Mouse (Mus musculus) neutrophil, adult 5-6 weeks (primary cell): ENCODE data around the gene Def6. TPM values are rescaled to one million over a fixed set of nuclear protein-coding genes. Genes with fewer than 3 reads are reported as not detected.
A peak's percentile ranks its signal among the peaks of the same experiment; 100 is the strongest.

Experiments used
- ATAC-seq: fragments of 151-379, 151-347 bp; 2 replicates; pipeline ENCODE4 v1.8.0; 2017; ENCODE audit warnings: mild to moderate bottlenecking, moderate TSS enrichment; ENCODE audit not compliant: insufficient number of reproducible peaks, poor library complexity, low FRiP score, severe bottlenecking; ENCODE audit errors: extremely low read depth
- total RNA-seq: library from RNA; stranded (forward); fragments of 200-1000 nt; gene quantifications from 2 replicates; pipeline ENCODE4 v1.2.3, GENCODE M21; 2017

Def6 gene
- total RNA-seq, 1 experiment from 2014 or later, result 110 TPM

GRCm38 (mm10) chr17:28233091-28233731 is 25.6 kb downstream of the Def6 start:
- ATAC-seq, result peak; percentile 33; the same call in 1 of the 2 replicates

GRCm38 (mm10) chr17:28234641-28235040 is 27.1 kb downstream of the Def6 start:
- ATAC-seq, result no peak

GRCm38 (mm10) chr17:28235982-28236635 is 28.5 kb downstream of the Def6 start:
- no peak for ATAC-seq

DNA sequence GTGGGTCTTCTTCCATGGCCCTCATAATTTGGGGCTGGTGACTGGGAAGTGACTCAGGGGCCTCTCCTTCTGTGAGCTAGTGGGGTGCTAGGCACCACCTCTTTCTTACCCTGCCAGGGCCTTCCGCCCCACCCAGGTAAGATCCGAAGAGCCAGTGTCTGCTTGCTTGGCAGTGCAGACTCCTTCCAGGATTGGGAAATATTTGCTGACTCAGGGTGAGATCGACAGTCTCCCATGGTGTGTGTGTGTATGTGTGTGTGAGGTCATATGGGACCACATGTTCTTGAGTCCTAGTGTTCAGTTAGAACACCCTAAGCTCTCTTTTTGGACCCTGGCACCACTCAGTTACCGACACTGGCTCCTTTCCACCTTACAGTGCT is 29.0 kb downstream of the Def6 start:
- no peak for ATAC-seq

DNA sequence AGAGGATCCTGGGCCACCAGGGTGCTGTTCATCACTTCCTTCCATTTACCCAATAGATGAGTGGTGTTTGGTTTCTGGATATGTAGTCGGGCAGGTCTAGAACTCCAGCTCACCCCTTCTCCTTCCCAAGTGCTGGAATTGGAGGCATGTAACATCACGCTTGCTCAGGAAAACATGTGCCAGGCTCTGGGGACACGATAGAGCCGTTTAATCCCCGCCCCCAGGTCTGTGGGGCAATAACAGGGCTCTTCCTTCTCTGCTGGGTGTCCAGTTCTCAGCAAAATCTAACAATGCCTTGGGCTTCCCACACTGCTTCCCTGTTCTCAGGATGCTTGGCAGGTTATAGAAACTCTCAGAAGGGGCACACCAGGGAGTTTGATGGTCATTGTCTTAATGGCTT is 29.8 kb downstream of the Def6 start:
- no peak for ATAC-seq

DNA sequence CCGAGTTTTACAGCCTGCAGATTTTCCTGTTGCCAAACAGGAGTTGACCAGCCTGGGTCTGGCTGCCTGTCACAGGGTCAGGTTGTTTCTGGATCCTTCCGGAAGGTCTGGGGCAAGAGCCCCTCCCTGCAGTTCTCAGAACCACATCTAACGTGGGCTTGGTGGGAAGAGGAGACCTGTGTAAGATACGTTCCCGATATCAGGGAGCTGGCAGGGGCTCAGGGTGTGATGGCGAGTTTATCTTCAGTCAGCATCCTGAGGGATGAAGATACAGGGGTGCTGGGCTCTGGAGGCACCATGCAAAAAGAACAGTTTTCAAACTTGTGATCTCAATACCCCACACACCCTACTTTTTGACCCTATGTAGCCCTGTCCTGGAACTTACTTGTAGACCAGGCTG is 30.3 kb downstream of the Def6 start:
- no peak for ATAC-seq

GRCm38 (mm10) chr17:28240846-28241245 is 33.3 kb downstream of the Def6 start:
- ATAC-seq, result no peak

- no peak for ATAC-seq
Measured at GRCm38 (mm10) chr17:28242296-28242695, 34.7 kb downstream of the Def6 start.

- no peak for ATAC-seq
Measured at GRCm38 (mm10) chr17:28244214-28244613, 36.6 kb downstream of the Def6 start.

GRCm38 (mm10) chr17:28244714-28245113 is 37.1 kb downstream of the Def6 start:
- no peak for ATAC-seq

- peak; percentile 20; the same call in 1 of the 2 replicates for ATAC-seq
Measured at GRCm38 (mm10) chr17:28246640-28247039, 39.1 kb downstream of the Def6 start.

- peak; percentile 43; the same call in 1 of the 2 replicates for ATAC-seq
Measured at GRCm38 (mm10) chr17:28247613-28248012, 40.0 kb downstream of the Def6 start.

- no peak for ATAC-seq
Measured at GRCm38 (mm10) chr17:28249062-28249461, 41.5 kb downstream of the Def6 start.

GRCm38 (mm10) chr17:28251579-28252280 is 44.2 kb downstream of the Def6 start:
- no peak for ATAC-seq

DNA sequence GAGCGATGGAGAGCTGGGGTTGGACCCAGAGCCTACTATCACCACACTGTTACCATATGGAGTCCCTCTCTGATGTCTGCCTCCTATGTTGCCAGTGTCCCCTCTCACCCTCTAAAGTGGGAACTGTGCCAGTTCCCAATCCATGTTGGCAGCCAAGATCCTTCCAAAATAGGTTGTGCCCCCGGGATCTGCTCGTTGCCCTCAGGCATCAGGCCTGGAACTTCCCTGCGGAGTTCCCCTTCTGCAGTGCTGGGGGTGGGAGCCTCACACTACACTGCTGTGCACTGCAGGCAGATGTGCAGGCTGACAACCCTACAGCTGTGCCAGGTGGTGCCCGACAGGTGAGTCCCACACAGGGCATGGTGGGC is 44.7 kb downstream of the Def6 start:
- no peak for ATAC-seq

DNA sequence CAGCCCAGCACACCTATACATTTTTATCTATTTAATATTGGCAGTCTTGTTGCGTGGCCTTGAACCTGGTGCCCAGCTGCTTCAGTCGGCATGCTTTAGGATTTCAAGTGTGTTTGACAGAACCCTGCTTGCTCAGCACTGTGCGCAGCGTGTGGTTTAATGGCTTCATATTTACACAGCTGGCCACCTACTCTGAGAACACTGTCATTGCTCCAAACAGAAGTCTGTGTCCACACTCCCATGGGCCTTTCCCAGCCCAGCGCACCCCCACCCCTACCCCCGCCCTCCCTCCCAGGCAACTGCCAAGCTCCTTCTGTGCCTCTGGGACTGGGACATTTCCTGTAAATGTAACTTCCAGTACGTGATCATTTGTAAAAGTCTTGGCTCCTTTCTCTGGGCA is 45.6 kb downstream of the Def6 start:
- no peak for ATAC-seq

DNA sequence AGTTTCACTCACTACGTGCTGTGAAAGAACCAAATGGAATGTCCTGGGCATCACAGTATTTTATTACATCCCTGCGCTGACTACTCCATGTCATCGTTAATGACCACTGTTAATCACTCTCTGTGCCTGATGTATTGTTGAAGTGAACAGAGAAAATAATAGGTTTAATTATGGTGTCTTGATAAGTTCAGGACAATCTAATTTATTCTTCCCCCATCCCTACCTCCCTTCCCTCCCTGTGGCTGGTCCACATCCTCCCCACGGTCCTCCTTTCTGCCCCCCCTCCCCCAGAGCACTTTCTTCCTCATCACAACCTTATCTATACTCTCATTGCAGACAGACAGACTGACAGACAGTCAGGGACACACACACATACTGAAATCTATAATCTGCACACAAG is 47.2 kb downstream of the Def6 start:
- ATAC-seq, result no peak

DNA sequence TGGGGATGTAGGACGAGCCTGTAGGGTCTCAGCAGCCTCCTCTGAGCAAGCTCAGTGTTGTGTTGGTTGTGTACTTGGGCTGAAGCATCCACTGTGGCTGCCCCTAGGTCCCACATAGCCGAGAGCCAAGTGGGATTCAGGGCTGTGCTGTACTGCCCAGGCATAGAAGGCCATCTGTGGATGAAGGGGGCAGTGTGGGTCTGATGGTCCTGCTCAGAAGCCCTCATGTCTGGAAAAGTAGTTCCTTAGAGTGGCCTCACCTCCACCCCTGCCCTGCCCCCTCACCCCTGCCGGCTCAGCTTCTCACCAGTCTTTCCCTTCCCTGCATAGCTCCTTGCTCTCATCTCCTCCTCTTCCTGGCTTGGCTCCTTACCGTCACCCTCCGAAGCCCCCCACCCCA is 48.1 kb downstream of the Def6 start:
- no peak for ATAC-seq

- peak; percentile 58 for ATAC-seq
Measured at GRCm38 (mm10) chr17:28256651-28257328, 49.2 kb downstream of the Def6 start.

GRCm38 (mm10) chr17:28258325-28258724 is 50.7 kb downstream of the Def6 start:
- no peak for ATAC-seq
